Mouse (Mus musculus): ENCODE data around the gene Smoc2.

Gene Smoc2

GRCm38 (mm10) chr17:14349086-14349814, 69.9 kb downstream of the Smoc2 start:
- DNase-seq (ENCODE audit: low spot score) = no peak

GRCm38 (mm10) chr17:14353219-14354079, 74.1 kb downstream of the Smoc2 start:
- no peak for DNase-seq (ENCODE audit: low spot score)

GRCm38 (mm10) chr17:14361511-14361910, 82.2 kb downstream of the Smoc2 start:
- DNase-seq (ENCODE audit: low spot score) = no peak

- no peak for DNase-seq (ENCODE audit: low spot score)
Measured at GRCm38 (mm10) chr17:14370476-14370875, 91.2 kb downstream of the Smoc2 start.

GRCm38 (mm10) chr17:14371606-14372005, 92.3 kb downstream of the Smoc2 start:
- DNase-seq (ENCODE audit: low spot score) = no peak

DNA sequence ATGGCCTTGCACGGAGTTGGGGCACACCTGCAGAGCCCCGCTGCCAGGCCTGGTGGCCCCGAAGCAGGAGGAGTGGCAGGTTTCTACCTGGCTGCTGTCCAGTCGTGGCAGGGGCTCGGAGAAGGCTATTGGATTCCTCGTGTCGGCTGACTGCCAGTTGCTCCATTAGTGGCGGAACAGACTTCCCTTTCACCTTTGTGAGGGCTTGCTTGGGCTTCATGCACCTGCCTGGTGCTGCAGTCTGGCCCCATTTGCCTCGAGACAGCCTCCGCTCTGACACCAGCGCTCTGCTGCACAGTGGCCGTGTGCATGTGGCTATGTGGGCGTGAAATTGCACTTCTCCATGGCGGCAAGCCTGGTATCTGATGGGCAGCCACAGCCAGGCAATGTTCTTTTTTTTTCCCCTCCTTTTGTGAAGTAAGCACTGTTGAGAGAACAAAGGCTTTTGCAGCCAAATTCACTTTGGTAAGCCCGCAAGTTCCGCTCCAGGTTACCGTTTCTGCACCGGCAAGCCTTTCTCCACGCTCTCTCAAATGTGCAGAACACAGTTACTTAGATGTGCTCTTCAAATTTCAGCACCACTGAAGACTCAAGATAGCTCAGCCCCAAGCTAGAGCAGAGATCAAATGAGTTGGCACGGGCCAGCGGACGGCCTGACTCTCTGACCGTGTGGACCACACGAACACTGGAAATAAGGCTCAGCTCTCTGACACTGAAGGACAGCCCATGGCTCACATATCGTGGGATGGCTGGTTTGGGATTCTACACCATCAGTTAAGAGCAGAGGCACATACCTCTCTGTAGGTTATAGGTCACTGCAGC, 93.2 kb downstream of the Smoc2 start:
- DNase-seq (ENCODE audit: low spot score) = no peak

DNA sequence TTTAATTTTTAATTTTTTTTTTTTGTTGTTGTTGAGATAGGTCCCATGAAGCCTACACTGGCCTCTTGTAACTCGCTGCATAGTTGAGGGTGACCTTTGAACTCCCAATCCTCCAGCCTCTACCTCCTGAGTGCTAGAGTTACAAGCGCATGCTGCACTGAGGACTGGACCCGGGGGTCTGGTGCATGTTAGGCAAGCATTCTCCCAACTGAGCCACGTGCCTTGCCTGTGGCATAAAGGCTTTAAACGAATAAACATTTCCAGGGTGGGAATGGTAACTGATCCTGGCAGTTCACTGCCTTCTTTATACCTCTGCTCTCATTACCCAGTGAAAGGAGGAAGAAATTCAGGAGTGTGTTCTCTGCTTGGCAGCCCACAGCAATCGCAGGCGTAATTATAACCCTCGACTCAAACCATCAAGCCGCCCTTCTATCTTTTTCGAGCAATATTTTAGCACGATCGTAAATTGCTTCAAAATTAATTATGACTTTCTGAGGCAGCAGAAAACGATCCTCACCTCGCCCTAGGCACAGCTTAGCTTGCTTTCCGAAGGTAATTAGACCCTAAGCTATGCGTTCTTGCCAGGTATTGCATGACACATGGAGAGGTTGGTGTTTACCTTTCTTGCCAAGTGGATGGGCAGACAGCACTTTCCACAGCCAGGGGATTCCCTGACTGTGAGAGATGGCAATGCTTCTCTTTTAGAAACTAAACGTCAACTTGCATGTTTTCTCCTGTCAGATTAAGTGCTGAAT, 99.6 kb downstream of the Smoc2 start:
- no peak for DNase-seq (ENCODE audit: low spot score)

GRCm38 (mm10) chr17:14379518-14379917, 100.2 kb downstream of the Smoc2 start:
- no peak for DNase-seq (ENCODE audit: low spot score)

DNA sequence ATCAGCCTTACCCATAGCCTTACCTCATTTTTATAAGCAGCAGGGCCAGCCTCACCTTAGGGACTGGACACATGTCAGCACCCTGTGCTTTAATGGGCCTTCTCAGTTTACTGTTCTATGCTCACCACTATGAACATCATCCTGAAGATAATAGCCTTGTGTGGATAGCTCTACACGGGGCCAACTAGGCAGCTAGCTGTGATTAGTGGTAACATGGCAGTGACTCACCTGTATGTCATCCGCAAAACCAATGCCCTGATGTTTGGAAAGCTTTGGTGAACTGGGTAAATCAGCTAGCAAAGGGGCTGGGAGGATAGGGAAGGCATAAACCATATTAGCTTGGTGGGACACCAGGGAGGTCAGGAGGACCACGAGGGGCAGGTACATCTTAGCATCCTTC, 100.7 kb downstream of the Smoc2 start:
- no peak for DNase-seq (ENCODE audit: low spot score)

DNA sequence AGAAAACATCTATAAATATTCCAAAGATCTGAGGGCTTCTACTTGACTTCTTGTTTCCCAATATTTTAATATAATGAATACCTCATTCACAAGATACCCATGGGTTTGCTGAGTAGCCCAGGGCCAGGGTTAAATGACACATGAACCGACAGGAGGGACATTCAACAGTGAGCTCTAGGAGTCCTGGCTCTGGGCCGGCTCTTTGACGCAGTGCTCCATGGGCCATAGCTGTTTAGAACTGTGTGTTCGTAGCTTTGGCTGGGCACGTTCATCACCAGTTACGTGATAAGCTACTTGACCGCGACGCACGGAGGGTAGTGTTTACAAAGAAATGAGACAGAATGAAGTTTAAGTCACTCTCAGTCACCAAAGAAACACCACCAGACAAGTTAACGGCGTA, 101.2 kb downstream of the Smoc2 start:
- no peak for DNase-seq (ENCODE audit: low spot score)

DNA sequence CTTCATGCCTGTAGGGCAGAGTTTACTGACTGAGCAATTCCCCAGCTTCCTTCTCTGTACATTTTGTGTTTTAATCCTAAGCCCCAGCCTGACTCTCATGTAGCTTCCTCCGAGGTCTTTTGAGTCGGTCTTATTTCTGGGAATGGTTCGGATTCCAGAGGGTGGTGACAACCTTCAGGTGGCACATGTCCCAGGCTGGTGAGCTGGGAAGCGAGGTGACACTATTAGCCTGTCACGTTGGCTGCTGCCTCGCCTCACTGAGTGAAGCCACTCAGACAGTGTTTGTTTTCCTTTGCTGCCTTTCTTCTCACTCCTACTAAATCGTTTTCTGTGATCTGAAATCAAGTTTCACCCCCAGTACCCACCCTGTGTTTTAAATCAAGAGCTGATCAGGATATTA, 102.2 kb downstream of the Smoc2 start:
- DNase-seq (ENCODE audit: low spot score) = no peak

DNA sequence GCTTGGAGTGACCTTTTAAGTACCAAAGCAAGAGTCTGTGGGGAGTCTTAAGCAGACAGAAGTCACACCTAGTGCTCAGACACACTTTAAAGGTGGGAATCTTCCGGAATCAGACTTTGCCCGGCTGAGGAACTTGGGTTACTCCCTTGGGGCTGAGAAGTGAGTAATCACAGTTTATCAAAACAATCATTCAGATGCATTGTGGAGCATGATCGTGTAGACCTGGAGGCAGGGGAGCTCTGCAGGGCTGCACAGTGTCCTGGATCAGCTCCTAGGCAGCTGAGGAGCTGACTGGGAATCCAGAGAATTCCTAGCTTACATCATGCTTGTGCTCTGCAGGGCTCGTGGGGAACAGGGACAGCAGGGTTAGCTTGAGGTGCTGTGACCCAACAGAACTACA, 104.7 kb downstream of the Smoc2 start:
- no peak for DNase-seq (ENCODE audit: low spot score)

DNA sequence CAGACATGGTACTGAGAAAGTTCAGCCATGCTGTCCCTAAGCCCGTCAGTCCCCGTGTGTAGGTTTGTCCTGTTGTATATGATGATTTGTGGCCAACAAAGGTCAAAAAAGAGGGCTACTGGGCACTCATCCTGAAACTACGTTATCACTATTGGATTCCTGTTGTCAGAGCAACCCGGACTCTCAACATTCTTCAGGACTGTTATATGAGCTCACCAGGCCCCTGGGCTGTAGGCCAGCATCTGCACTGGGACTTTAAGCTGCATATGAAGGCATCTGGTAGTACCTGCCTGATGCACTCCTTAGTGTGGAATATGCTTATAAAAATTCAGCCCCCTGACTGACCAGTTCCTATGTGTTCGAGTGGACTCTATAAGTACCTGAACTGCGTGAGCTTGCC, 105.7 kb downstream of the Smoc2 start:
- DNase-seq (ENCODE audit: low spot score) = no peak

- DNase-seq (ENCODE audit: low spot score) = no peak
Measured at GRCm38 (mm10) chr17:14387261-14387660, 108.0 kb downstream of the Smoc2 start.

- DNase-seq (ENCODE audit: low spot score) = no peak
Measured at GRCm38 (mm10) chr17:14392443-14392842, 113.1 kb downstream of the Smoc2 start.

DNA sequence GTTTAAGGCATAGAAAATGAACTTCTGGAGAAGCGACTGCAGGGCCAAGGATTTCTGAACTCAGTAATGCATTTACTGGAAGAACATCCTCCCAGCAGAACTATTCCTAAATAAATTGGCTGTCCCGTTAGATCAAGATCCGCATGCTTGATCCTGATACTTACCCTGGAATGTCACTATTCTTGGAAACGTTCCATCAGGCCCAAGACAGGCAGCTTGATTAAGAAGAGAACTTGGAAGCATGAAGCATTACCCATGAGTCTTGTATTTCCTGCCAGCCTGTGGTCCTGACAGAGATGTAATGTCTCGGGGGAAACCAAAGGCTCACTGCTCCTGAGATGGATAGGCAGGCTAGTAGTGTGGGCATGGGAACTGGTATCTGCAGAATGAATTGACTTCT, 115.6 kb downstream of the Smoc2 start:
- no peak for DNase-seq (ENCODE audit: low spot score)

- peak; percentile 90 for DNase-seq (ENCODE audit: low spot score)
Measured at GRCm38 (mm10) chr17:14397456-14397855, 118.2 kb downstream of the Smoc2 start.

DNA sequence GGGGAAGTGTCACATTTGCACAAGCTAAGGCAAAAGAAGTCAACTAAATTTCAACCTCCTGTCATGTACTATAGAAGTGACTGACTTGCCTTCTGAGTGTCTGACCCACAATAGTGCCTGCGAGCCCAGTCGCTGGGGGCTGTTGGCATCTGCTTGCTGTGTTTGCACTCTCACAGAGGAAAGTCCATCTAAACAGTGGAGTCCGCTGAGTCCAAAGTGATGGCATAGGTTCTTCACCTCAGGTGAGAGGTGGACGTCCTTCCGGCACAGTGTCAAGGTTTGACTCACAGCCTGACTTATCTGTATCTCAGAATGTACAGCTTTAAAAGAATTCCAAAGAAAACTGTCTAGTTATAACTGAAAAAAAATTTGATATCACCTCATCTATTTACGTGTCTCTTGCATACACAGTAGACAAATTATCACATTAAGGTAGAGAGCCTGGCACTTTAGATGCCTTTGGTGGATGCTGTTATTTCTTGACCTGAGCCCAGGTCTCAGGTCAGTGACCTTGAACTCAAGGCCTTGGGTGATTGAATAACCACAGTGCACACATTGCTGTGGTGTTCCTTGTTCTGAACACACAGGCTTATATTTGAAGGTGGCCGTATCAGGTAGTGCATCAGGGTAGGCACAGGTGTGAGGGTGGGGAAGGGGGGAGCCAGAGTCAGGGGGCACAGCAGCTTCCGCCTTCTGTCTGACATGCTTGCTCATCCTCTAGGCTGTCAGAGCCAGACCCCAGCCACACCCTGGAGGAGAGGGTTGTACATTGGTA, 119.5 kb downstream of the Smoc2 start:
- DNase-seq (ENCODE audit: low spot score) = no peak

GRCm38 (mm10) chr17:14400960-14401359, 121.7 kb downstream of the Smoc2 start:
- DNase-seq (ENCODE audit: low spot score) = no peak

GRCm38 (mm10) chr17:14407874-14408273, 128.6 kb downstream of the Smoc2 start:
- DNase-seq (ENCODE audit: low spot score) = no peak

- DNase-seq (ENCODE audit: low spot score) = no peak
Measured at GRCm38 (mm10) chr17:14412460-14412859, 133.2 kb downstream of the Smoc2 start.
